Mouse (Mus musculus): ENCODE measurements at regions not wholly inside any gene's neighbourhood (a gene's known extent, or its start where the extent isn't known, plus 50 kb on each side); places are given as distances from the start of the nearest gene placed in this dataset.

DNA sequence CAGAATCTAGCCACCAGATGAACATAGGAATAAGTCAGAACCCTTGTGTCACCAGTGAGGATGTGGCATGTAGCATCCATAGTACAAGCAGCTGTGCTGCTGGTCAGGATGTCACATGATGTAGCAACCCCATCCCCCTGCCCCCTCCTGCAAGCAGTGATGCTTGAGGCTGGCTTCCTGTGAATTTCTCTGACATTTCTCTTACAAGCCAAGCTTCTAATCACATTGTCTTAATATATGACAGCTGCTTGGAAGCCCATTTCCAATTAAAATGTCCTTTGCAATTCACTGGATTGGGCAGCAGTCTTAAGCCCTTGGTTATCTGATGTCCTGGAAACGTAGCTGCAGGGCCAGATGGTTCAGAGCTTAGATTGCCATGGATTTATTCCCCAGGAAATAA lies 114.8 kb downstream of the Diras2 start:
- Histone ChIP-seq H3K4me1 (ENCODE audit: control insufficient read depth, insufficient read depth, insufficient read length, low read length) (no peaks in the 10 kb centered on the region), H3K4me3 (ENCODE audit: insufficient read depth, low read depth, low read length) (no peak overlapping the region), H3K27ac (replicated peaks; ENCODE audit: low read depth, low read length) (no peak overlapping the region)

DNA sequence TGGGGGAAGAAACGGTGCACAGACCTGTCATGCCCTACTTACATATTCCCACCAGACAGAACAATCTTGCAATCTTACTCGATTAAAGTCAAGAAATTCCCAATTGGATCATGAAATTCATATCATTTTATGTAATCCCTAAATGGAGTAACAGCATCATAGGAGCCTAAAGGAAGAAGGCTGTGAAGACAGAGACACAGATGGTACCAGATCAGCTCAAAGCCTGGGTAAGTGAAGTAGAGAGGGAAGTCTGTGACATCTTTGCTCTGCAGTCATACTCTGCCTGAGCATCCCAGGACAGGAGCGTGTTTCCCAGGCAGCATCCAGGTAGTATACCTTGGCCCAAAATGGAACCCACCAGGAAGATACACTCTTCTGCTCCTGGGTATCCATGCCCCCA lies 108.6 kb downstream of the Diras2 start:
- H3K27ac ChIP-seq (replicated peaks; ENCODE audit: low read depth, low read length): no peak overlapping the region
- H3K4me1 ChIP-seq (ENCODE audit: control insufficient read depth, insufficient read depth, insufficient read length, low read length): no peaks in the 10 kb centered on the region
- no peak overlapping the region for H3K4me3 ChIP-seq (ENCODE audit: insufficient read depth, low read depth, low read length)

DNA sequence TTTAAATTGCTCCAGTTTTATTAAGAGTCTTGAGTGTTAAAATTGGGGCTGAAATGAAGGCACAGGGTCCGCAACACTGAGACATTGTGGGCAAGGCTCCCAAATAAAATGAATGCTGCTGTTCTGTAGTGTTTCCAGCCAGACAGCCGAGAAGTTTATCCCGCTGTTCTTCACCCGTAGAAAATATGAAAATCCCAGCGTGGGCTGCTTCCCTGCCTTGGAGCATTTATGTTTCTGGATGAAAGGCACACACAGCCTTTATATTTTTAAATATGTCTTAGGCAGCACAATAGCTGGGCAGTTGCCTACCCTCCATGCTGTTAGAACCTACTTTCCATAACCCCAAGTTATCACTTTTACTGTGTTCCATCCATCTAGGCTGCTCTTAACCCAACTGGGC lies 102.6 kb downstream of the Diras2 start:
- no peak overlapping the region for H3K27ac ChIP-seq (replicated peaks; ENCODE audit: low read depth, low read length)
- H3K4me1 ChIP-seq (ENCODE audit: control insufficient read depth, insufficient read depth, insufficient read length, low read length): no peaks in the 10 kb centered on the region
- no peak overlapping the region for H3K4me3 ChIP-seq (ENCODE audit: insufficient read depth, low read depth, low read length)

- no peaks in the 10 kb centered on the region for H3K4me1 ChIP-seq (ENCODE audit: control insufficient read depth, insufficient read depth, insufficient read length, low read length)
- no peak overlapping the region for H3K4me3 ChIP-seq (ENCODE audit: insufficient read depth, low read depth, low read length)
- no peak overlapping the region for H3K27ac ChIP-seq (replicated peaks; ENCODE audit: low read depth, low read length)
Observed at GRCm38 (mm10) chr13:52436756-52437155, 94.3 kb downstream of the Diras2 start.

DNA sequence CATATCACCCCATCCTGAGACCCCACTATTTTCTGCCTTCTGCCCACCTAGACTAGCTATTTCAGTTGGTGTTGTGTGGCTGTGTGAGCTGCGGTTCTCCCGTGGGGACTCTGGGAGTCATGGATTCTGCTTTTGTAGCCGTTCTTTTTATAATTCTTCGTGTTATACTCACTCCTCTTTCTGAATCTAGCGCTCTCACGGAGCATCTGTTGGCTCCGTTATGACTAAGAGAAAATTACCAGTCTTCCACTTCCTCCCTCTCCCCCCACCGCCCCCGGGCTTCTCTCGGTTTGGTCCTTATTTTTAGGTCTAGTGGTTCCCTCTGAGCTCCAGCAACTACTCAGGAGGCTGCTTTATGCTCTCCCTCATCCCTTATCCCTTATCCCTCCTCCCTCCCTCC lies 85.6 kb downstream of the Diras2 start:
- no peak overlapping the region for H3K4me3 ChIP-seq (ENCODE audit: insufficient read depth, low read depth, low read length)
- no peaks in the 10 kb centered on the region for H3K4me1 ChIP-seq (ENCODE audit: control insufficient read depth, insufficient read depth, insufficient read length, low read length)
- no peak overlapping the region for H3K27ac ChIP-seq (replicated peaks; ENCODE audit: low read depth, low read length)

DNA sequence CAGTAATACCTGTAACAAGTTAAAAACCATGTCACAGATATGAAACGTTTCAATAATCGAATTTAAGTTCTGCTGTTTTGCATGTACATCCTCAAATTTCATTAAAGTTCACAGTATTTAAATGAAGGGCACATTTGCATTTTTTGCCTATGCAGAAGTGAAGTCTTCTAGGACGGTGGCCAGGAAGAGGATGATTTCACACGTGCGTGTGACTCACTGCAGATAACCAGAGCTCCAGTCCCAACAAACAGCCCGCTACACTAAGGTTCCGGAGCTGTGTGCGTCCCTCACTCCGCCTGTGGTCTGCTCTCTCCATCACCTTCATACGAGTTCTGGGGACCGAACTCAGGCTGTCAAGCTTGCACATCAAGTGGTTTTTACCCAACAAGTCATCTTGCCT lies 82.2 kb downstream of the Diras2 start:
- H3K27ac ChIP-seq (replicated peaks; ENCODE audit: low read depth, low read length): no peak overlapping the region
- H3K4me1 ChIP-seq (ENCODE audit: control insufficient read depth, insufficient read depth, insufficient read length, low read length): no peaks in the 10 kb centered on the region
- no peak overlapping the region for H3K4me3 ChIP-seq (ENCODE audit: insufficient read depth, low read depth, low read length)

DNA sequence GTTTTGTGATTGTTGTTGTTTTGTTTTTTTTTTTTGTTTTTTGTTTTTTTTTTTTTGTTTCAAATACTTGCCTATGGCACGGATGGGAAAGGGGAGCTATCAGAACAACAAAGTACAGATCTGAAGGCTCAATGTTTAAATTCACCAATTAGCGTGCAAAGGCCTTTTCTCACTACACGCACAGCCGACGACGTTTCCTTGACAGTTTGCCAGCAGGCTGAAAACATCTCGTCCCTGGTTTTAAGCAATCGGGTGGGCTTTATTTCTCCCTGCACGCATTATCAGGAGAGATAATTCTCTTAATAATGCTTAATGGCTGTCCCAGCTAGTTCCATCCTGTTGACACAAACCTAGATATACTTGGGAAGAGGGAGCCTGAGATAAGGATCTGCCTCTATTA lies 79.6 kb downstream of the Diras2 start:
- H3K4me3 ChIP-seq (ENCODE audit: insufficient read depth, low read depth, low read length): no peak overlapping the region
- no peak overlapping the region for H3K27ac ChIP-seq (replicated peaks; ENCODE audit: low read depth, low read length)

DNA sequence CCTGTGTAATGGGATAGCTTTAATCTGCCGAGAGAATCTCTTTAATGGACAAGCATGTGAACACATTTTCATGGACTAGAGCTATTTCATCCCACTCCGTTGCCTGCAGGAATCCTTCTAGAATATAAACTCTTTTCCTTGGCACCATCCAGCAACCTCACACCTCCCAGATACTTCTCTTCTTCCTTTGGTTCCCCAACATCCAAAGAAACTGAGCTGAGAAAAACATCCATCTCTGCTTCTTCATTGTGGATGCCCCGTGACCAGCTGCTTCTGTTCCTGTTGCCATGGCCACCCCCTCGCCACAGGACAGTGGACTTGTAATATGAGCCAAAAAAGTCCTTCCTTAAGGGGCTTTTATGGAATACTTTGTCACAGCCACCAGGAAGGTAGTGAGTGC lies 78.8 kb downstream of the Diras2 start:
- no peak overlapping the region for H3K4me3 ChIP-seq (ENCODE audit: insufficient read depth, low read depth, low read length)
- H3K4me1 ChIP-seq (ENCODE audit: control insufficient read depth, insufficient read depth, insufficient read length, low read length): no peaks in the 10 kb centered on the region
- H3K27ac ChIP-seq (replicated peaks; ENCODE audit: low read depth, low read length): no peak overlapping the region

More for the DNA sequence above, 79.6 kb downstream of the Diras2 start:
- no peaks in the 10 kb centered on the region for H3K4me1 ChIP-seq (ENCODE audit: control insufficient read depth, insufficient read depth, insufficient read length, low read length)
